Mouse (Mus musculus) granulocyte monocyte progenitor cell, adult 5-6 weeks (primary cell): ENCODE measurements around the gene Rc3h1. TPM values are rescaled to one million over a fixed set of nuclear protein-coding genes. Genes with fewer than 3 reads are reported as not detected.
"Not testable (repeated sequence)": the region's sequence is repeated elsewhere in the genome, so short reads cannot be mapped to it uniquely, and the experiment has no call there.

Experiments
- ATAC-seq: replicated peaks from 2 replicates; pipeline ENCODE4 v1.8.0; 2016; ENCODE audit warnings: mild to moderate bottlenecking, moderate TSS enrichment, inconsistent platforms; ENCODE audit not compliant: poor library complexity, severe bottlenecking
- total RNA-seq, 2 experiments: library from RNA; stranded (forward) in 1 of 2; stranded (reverse) in 1 of 2; fragments of 200-712, 200-1000 nt in 1 of 2; fragments of >200 nt in 1 of 2; fragmentation: Nextera tagmentation in 1 of 2; gene quantifications; 2 replicates each; pipeline ENCODE4 v1.2.3; 2014 to 2017

Rc3h1 gene
- total RNA-seq (2014; fragmentation: Nextera tagmentation) (33.0 and 34.8 TPM in 2 replicates), total RNA-seq (2017) (19.1 and 20.5 TPM in 2 replicates)

DNA sequence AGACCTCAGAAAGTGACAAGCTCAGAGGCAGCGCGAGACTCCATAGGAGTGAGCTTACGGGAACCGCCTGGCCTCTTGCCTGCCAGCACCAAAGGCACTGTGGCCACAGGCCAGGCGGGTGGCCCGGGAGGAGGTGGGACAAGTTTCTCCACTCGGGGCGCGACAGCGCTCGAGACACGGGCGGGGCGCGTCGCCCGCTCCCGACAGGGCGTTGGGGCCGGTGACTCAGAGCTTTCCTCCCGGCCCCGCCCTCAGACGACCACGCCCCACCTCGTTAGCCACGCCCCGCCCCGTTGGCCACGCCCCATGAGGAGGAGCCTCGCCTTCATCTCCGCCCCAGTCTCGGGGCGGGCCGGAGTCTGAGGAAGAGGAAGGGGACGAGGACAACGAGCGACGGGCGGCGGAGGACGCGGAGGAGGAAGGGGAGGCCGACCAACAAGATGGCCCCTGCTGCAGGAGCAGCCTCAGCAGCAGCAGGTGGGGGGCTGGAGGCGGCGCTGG is at the start of gene Rc3h1:
Gene Rc3h1 (plus strand): TSS at position 362 of the 501 bp plus-strand sequence.
- ATAC-seq = peak; percentile 94

DNA sequence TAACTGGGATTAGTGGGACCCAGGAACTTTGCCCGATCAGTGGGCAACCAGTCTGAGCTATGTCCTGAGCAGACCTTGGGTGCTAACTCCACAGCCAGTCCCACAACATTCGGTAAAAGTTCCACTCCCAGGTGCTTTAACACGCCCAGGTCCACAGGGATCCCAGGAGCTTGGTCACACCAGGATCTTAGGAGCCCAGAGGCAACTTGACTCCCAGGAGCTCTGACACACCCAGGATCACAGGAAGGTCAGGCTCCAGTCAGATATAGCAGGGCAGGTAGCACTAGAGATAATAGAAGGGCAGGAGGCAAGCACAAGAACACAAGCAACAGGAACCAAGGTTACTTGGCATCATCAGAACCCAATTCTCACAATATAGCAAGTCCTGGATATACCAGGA is 48.1 kb upstream of the Rc3h1 start:
- ATAC-seq = no peak

DNA sequence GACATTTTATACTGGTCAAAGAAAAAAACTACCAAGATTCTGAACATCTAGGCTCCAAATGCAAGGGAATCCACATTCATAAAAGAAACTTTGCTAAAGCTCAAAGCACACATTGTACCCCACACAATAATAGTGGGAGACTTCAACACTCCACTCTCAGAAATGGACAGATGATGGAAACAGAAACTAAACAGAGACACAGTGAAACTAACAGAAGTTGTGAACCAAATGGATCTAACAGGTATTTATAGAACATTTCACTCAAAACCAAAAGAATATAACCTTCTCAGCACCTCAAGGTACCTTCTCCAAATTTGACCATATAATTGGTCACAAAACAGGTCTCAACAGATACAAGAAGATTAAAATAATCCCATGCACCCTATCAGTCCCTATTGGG is 46.3 kb upstream of the Rc3h1 start:
- not testable (repeated sequence) for ATAC-seq

DNA sequence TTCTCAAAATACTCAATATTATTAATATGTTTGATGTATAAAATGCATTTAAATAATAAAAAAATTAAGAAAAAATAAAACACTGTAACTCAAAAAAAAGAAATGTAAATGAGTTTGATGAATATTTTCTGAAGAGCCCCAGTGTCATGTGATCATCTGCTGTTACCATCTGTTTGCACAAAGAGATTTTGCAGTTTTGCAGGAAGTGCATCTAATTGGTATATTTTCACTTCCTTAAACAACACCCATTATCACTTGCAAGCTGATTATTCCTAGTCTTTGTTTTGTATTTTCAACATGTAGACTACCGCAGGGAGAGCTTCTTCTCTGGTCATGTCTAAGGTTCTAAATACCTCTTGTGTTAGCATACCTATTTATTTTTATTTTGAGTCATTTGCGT is 45.1 kb upstream of the Rc3h1 start:
- peak; percentile 88 for ATAC-seq

DNA sequence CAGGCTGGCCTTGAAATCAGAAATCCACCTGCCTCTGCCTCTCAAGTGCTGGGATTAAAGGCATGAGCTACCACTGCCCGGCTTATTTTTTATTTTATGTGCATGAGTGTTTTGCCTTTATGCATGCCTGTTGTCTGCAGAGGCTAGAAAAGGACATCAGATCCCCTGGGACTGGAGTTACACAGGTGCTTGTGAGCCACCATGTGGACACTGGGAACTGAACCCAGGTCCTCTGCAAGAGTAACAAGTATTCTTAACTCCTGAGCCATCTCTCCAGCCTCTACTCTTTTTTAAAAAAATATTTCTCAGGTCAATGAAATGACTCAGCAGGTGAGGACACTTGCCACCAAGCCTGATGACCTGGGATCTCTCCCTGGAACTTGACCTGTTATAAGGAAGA is 44.6 kb upstream of the Rc3h1 start:
- no peak for ATAC-seq

DNA sequence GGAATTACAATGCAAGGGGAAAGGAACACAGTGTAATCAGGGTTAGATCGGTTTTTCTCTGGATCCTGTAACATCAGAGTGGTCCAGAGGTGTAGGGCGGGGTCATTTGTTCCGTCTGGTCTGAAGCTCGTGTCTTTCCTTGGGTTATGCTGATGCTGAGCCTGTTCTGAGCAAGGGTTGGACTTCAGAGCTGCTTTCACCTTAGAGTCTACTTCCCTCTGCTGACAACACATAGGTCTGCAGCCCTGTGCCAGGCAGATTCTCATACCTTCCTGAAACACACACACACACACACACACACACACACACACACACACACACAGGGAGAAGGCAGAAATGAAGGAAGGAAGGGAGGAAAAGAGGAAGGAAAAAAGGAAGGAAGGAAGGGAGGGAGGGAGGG is 43.2 kb upstream of the Rc3h1 start:
- ATAC-seq = peak; percentile 77

DNA sequence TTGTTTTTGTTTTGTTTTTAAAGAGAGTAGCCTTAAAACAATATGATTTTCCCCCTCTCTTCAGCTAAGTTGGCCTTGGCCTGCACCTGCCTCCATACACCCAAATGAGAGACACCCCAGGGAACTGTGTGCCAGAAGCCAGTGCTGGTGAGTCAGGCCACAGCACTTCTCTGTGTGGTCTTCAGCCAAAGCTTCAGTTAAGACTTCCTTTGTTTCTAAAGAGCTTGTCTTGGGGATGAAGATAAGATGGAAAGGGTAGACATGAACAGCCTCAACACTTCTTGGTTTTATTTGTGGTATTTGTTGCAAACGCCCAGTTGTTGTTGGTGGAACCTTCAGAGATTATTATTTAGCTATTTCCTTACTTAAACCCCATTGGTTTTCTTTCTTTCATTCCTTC is 31.5 kb upstream of the Rc3h1 start:
- ATAC-seq = no peak

DNA sequence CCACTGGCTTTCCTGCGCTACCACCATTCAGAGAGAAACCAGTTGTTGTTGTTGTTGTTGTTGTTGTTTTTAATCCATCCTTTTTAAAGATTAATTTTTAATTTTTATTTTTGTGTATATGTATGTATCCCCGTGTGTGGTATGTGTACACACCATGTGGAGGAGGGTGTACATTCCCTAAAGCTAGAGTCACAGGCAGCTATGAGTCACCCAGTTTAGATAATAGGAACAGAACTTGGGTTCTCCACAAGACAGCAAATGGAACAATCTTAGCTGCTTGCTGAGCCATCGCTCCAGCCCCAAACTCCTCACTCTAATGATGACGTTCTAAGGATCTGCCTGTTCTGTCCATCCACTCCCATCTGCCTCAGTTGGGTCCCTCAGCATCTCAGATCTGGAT is 29.2 kb upstream of the Rc3h1 start:
- no peak for ATAC-seq

DNA sequence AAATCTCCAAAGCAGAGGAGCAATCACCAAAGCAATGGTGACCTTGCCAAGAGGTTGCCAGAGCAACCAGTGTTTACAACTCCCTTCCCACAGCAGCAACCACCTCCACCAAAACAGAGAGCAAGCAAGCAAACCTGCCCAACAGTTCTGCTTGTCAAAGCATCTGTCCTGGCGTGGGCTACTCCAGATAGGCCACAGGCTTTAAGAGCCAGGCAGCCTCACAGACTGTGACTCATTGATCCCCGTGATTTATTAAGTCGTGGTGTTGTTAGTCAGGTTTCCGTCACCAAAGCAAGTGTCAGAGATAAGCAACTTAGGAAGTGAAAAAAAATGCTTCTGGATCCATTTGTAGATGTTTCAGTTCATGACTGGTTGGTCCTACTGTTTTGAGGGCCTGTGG is 27.7 kb upstream of the Rc3h1 start:
- ATAC-seq = no peak

DNA sequence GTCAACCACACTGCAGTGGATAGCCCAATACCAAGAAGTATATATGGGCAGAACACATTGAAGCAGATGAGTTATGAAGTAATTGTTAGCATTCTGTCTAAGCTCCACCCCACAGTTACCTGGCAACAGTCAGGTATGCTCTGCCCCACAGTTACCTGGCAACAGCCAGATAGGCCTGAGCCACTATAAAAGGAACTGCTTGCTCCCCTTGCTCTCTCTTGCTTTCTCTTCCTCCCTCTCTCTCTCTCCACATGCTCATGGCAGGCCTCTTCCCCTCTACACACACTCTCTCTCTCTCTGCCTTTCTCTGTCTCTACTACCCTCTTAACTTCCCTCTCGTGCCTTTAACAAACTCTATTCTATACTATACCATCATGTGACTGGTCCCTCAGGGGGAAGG is 24.8 kb upstream of the Rc3h1 start:
- peak; percentile 59 for ATAC-seq

DNA sequence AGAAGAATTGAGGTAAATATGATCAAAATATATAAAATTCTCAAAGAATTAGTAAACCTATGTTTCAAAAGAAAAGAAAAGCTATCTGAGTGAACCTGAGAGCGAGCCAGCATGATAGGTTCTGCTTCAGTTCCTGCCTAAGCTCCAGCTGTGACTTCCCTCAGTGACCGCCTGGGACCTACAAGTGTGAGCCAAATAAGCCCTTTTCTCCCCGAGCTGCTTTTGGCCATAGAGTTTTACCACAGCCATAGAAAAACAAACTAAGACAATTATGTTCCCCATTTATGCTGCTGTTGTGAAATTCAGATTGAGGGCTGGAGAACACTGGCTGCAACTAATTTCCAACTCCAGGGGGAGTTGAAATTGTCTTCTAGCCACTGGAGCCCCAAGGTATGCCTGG is 24.2 kb upstream of the Rc3h1 start:
- ATAC-seq = peak; percentile 93

DNA sequence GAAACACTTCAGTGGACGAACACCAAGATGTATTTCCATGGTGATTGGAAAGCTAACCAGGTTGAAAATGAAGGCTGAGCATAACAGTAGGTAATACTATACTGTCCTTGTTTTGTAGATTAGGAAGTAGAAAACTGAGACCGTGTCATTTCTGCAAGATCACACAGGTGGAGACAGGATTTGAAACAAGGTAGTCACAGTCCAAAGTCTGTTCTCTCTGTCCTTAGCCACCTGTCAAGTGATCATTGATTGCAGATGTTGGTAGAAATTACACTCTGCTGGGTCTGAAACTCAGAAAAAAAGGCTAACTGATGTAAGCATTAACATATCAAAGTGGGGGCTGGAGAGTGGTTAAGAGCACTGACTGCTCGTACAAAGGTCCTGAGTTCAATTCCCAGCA is 21.9 kb upstream of the Rc3h1 start:
- ATAC-seq = no peak

DNA sequence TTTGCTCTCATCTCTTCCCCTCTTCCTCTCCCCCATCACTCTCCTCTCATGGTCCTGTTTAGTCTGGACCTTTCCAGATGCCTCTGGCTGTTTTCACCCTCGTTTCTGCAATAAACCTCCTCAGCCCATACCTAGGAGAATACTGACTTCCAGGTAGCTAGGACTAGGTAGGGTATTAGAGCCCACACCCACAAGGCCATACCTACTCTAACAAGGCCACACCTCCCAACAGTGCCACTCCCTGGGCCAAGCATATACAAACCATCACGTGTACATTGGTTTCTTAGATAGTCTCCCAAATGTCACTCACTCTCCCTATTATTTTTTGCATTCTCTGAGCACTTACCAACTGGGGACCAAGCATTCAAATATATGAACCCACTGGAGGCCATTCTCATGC is 21.2 kb upstream of the Rc3h1 start:
- ATAC-seq = no peak

DNA sequence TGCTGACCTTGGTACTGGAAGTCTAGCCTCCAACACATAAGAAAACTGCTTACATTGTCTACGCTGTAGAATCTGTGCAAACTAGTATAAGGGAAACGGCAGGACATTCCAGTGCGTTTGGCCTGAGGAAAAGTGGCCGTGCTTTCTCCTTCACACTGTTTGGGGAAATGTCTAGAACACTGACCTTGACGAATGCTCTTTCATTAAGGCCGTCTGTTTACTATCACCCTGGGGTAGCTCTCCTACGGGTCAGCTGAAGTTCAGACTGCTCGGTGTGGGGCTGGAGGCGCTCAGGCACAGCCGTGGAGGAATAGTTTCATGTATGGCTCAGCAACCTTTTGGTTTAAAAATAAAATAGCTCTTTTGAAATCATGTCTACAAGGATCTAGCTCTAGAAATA is 6.5 kb upstream of the Rc3h1 start:
- no peak for ATAC-seq

DNA sequence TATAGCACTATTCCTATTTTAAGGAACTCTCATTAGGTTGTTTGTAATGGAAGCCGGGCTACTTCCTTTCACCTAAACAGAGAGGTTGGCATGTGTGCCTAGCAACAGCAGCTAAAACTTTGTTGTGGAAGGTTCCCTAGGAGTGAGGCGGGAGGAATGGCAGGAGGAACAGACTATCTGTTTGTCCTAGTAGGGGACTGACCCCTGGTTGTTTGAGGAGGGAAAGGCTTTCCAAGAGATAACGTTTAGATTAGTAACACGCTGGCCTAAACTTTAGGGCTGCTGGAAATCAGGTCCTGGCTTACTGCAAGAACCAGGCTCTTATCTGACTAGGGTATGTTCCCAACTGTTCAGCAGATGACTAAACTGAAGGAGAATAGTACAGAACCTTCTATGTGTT is 2.2 kb upstream of the Rc3h1 start:
- ATAC-seq = no peak

DNA sequence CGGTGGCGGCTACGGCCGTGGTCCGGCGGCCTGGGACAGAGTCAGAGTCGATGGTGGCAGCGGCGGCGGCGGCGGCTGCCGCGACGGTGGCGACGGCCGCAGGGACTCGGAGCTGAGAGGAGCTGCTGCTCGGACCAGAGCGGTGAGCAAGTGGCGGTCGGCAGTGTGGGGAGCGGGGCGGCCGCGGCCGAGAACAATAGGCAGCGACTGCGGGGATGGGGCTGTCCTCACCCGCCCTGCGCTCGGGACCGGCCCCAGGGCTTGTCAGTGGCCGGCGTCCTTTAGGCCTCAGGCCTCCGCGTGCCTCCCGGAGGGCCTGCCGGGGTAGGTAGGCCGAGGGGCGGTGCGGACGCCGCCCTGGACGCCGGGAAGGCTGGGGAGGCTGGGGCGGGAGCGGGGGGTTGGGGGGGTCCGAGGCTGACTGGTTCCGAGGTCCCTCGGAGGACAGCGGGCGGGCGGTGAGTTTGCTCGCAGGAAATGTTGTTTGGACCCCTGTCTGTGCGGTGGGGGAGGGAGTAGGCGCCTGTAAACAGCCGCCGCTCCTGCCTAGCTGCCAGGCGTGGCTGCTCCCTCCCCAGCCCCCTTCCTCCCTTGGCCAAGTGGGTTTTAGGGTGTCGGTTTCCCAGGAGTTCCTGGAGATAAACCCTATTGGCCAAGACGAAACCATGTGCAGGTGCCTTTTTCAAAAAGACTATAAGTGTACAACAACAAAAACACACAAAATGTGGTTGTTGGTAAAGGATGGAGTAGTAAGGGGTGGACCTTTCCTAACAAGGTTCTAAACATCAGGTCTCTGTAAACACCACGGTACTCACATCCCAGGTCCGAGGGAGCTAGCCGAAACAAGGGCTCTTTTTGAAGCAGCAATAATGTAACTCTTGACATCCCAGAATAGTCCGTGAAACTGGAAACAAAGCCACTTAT is 602 bp downstream of the Rc3h1 start:
- peak; percentile 21 for ATAC-seq

DNA sequence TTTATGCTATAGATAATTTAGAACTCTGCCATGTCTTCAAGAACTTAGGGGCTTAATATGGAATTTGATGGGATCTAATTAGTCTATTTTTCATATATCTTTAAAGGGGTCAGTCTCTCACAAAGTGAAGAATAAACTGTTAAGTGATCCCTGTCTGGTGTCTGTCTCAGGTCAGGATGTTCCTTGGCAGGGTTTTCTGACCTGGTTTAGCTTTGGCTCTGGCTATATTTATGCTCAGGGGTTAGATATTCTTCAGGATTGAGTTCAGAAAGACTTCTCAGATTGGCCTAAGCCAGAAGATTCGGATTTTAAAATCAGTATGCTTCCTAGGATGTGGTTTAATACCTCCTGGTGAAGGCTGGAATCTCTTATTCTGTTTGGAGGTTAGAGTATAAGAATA is 4.0 kb downstream of the Rc3h1 start:
- ATAC-seq = no peak

DNA sequence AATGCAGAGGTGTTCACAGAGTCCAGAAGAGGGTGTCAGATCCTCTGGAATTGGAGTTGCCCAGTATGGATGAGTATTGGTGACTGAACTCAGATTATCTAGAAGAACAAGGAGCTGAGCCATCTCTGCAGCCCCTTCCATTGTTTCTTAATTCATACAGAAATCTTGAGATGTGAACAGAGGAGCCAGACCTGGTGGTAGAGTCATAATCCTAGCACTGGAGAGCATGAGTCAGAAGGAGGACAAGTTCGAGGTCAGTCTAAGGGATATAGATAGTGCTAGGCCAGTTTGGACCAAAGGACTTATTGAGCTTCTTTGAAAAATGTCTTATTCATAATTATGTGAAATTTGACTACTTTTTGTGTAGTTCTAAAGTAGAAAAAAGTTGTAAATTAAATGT is 4.6 kb downstream of the Rc3h1 start:
- no peak for ATAC-seq

DNA sequence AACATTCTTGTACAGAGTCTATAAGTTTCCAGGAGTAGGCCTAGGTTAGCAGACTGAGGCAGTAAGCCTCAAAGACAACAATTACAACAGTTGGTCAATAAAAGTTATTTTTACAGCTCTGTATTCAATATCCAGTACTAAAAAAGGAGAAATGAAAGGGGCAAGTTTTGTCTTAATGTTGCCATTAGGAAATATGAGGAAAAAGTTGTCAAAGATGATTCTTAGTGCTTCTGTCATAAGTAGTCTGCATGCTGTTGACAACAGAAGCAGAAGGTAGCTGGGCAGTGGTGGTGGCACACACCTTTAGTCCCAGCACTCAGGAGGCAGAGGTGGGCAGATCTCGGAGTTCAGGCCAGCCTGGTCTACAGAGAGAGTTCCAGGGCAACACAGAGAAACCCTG is 13.2 kb downstream of the Rc3h1 start:
- ATAC-seq = peak; percentile 82

DNA sequence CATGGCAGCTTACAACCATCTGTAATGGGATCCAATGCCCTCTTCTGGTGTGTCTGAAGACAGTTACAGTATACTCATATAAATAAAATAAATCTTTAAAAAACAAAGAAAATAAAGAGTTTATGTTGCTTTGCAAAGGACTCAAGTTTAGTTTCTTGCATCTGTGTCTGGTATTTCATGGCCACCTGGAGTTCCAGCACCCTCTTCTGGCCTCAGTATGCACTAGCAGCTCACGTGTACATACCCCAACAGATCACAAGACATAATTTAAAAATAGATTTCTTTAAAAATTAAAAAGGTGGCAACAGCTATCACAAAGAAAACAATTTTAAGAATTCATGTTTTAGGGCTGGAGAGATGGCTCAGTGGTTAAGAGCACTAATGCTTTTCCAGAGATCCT is 15.7 kb downstream of the Rc3h1 start:
- ATAC-seq = 0 out of 2 replicates have a peak, but pooled peaks have one; percentile 42

DNA sequence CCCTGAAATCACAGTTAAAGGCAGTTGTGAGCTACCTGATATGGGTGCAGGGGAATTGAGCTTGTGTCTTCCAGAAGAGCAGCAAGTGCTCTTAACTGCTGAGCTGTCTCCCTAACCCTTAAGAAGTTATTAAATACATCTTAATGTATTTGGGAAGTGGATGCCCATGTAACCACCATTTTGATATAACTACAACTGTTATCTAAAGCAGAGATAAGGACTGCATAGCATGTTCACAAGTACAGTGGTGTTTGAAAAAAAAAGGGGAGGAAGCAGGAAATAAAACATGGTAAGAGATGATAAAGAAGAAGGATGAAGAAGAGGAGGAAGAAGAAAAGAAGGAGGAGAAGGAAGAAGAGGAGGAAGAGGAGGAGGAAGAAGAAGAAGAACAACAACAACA is 25.1 kb downstream of the Rc3h1 start:
- ATAC-seq = no peak

DNA sequence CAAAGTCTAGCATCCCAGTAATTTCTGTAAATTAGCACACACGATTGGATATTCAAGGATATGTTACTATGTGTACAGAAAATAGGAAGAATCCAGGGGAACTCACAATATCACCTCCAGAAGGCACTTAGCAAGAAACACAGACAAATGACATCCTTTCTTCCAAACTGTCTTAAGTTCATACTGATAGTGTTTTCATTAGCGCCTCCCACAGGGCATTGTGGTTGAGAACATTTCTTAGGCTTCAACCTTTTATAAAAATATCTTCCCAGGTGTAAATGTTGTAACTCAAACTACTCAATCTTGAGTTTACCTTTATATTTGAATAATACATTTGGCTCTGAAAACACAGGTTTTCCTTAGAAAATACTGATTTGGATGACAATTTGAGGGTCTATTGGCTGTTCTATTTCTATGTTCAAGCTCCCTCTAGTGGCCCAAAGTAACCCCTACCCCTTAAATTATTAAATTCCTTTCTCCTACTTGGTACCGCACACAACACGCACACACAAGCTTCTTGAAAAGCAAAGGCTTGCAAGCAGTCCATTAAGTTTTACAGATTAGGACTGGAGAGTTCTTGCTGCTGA is 27.8 kb downstream of the Rc3h1 start:
- ATAC-seq = peak; percentile 82
